Mouse (Mus musculus) testis, adult 2 months (tissue): ENCODE data around the gene Srf.

ENCODE experiments used
- CTCF ChIP-seq: fragments of 200-500 bp; IDR thresholded peaks from 2 replicates; pipeline ENCODE4 v1.5.1; 2012; ENCODE audit warnings: low read depth, mild to moderate bottlenecking, inconsistent platforms, low read length, moderate library complexity; ENCODE audit not compliant: control insufficient read depth, insufficient read depth, insufficient replicate concordance
- POLR2A ChIP-seq: fragments of 200-500 bp; IDR thresholded peaks from 2 replicates; pipeline ENCODE4 v1.6.1; 2012; ENCODE audit warnings: low read depth, mild to moderate bottlenecking, inconsistent platforms, low read length, moderate library complexity; ENCODE audit not compliant: control insufficient read depth

DNA sequence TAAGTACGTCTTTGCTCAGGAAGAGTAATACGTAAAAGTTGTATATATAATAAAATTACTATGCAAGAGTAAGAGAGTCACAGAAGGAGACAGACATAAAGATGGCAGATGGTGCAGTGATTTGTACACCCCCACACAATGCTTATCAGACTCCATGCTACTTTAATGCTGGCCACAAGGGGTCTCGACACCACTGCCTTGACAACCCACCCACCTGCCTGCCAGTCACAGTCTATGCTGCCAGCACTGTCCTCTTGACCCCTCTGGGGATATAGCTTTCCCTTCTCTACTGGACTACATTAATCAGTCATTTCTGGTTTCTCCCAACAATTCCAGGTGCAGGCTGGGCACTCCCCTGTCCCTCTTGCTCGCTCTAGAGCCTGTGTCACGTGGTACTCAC is 22.7 kb upstream of the Srf start:
- TF ChIP-seq CTCF (no peak), POLR2A (no peak)
